Mouse (Mus musculus) olfactory bulb, adult 2 months (tissue): ENCODE measurements around the gene Fam172a.
"Not testable (repeated sequence)": the region's sequence is repeated elsewhere in the genome, so short reads cannot be mapped to it uniquely, and the experiment has no call there.

Experiments
- CTCF ChIP-seq: fragments of 200-500 bp; IDR thresholded peaks from 2 replicates; pipeline ENCODE4 v1.5.1; 2012; ENCODE audit warnings: low read depth, mild to moderate bottlenecking, low read length, moderate library complexity; ENCODE audit not compliant: insufficient read depth
- POLR2A ChIP-seq: fragments of 200-500 bp; IDR thresholded peaks from 2 replicates; pipeline ENCODE4 v1.6.1; 2012; ENCODE audit warnings: mild to moderate bottlenecking, low read depth, low read length, moderate library complexity; ENCODE audit not compliant: insufficient read depth

- TF ChIP-seq POLR2A, CTCF: not testable (repeated sequence)
Measured at GRCm38 (mm10) chr13:77701733-77702132, at the start of gene Fam172a.
